Mouse (Mus musculus) kidney, adult 2 months (tissue): ENCODE data around the gene Stac.

ENCODE experiments used
- CTCF ChIP-seq: fragments of 200-500 bp; conservative IDR thresholded peaks from 2 replicates; pipeline ENCODE4 v1.5.1; 2011; ENCODE audit warnings: low read depth, mild to moderate bottlenecking, control low read depth, low read length, moderate library complexity, mixed read lengths; ENCODE audit not compliant: insufficient read depth, insufficient read length
- POLR2A ChIP-seq: fragments of 200-500 bp; IDR thresholded peaks from one replicate; pipeline ENCODE4 v1.6.1; 2011; ENCODE audit warnings: low read depth, low read length, control low read depth

DNA sequence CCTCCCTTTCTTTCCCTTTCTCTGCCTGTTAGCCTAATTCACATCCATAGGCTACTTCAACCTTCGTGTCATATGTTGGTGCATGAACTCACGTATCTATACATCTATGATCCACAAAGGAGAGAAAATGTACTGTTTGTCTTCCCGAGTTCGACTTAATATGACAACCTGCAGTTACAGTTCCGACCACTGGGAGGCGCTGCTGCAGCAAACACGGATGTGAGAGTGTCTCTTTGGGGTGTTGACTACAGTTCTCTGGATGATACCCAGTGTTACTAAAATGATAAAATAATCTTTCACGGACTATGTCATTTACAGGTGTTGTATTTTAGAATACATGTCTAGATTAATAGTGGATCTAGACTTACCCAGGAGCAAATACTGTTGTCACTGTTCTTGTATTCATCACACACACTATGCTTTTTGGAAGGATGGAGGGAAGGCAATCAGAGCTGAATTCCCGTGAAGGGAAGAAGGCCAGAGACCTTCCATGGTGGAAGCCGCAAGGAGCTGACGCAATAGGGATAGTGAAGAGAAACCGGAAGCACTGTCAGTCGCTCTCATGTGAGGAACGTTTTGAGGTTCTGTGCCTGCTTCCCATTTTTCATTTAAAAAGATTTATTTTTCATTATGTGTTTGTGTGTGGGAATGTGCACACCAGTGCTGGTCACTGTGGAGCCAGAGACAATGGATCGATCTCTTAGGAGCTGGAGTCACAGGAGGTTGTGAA lies 138.5 kb downstream of the Stac start:
- TF ChIP-seq CTCF (peak; percentile 79), POLR2A (no peak)
